Mouse (Mus musculus): Measurements from ENCODE around the gene Fbxo24.
"Not testable (repeated sequence)": the region's sequence is repeated elsewhere in the genome, so short reads cannot be mapped to it uniquely, and the experiment has no call there.

Fbxo24 gene

GRCm38 (mm10) chr5:137641054-137641453 is 12.3 kb upstream of the Fbxo24 start, which contains the start of gene Sap25:
Sap25 (plus strand) TSS chr5:137641334.
- DNase-seq, result no peak

DNA sequence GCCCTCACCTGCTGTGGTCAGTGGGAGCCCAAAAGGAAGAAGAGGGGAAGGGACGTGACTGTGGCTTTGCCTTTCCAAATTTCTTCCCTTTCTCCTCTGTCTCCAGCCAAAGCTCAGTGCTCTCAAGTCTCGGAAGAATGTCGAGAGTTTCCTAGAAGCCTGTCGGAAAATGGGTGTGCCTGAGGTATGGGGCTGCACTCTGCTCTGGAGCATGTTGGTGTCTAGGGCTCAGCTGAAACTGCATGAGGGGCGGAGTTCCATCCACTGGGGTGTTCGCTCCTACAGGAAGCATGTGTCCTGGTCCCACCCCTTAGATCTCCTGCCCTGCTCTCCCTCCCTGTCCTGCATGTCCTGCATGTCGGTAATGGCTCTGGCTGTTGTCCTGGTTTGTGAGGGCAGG is 10.7 kb upstream of the Fbxo24 start:
- DNase-seq, result no peak

DNA sequence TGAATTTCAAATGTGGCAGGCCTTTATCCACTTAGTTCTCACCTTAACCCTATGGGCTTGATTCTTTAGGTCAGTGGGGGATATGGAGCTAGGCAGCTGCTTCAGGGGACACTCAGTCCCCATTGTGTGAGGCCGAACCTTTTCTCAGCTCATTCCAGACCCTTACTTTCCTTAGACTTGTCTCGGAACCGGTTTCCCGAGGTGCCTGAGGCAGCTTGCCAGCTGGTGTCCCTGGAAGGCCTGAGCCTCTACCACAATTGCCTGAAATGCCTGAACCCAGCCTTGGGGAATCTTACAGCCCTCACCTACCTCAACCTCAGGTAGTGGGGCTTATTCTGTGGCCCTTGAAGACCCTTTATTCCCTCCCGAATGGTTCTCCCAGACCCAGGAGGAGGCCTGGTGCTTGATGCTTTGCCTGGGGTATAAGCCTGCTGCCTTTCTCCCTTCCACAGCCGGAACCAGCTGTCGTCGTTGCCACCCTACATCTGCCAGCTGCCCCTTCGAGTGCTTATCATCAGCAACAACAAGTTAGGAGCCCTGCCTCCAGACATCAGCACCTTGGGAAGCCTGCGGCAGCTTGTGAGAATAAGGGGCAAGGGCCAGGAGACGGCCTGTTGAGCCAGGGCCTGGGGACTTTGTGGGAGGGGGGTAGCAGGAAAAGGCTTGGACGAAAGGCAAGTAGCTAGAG is 4.7 kb upstream of the Fbxo24 start:
- no peak for DNase-seq

- DNase-seq, result no peak
Measured at GRCm38 (mm10) chr5:137631591-137631990, 2.8 kb upstream of the Fbxo24 start.

DNA sequence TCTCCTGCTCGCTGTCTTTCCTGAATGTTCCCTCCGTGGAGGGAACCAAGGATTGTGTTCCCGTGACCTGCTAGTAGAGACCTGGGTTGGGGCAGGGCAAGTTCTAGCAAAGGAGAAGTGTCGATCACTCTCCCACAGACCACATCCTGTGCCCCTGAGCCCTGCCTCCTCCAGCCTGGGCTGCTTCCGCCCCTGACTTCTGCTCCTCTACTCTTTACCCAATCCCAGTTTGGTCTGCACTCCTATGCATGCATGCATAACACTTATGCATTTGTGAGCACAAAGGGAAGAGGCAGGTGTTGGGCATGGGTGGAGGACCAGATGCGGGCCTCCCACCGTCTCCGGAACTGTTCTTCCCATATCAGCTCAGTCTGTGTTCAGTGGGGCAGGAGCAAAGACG is 2.4 kb upstream of the Fbxo24 start:
- DNase-seq, result peak; percentile 74

DNA sequence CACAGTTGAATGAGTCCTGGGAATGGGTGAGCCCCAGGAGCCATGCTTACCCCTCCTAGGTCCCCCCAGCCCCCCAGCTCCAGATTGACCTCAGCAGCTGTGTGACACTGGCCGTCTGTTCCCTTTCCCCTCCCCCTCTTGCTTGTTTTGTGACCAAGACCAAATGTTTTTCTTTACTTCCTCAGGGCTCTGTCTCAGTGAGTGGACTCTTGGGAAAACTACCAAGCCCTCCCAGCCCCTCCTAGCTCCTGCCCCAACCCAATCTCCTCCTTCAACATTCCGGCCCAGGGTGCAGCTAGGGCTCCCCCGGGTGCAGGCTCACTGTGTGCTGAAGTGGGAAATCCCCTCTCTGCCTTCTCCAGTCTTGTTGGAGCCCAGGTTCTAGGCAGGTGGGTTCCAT is 1.8 kb upstream of the Fbxo24 start:
- DNase-seq, result peak; percentile 46

DNA sequence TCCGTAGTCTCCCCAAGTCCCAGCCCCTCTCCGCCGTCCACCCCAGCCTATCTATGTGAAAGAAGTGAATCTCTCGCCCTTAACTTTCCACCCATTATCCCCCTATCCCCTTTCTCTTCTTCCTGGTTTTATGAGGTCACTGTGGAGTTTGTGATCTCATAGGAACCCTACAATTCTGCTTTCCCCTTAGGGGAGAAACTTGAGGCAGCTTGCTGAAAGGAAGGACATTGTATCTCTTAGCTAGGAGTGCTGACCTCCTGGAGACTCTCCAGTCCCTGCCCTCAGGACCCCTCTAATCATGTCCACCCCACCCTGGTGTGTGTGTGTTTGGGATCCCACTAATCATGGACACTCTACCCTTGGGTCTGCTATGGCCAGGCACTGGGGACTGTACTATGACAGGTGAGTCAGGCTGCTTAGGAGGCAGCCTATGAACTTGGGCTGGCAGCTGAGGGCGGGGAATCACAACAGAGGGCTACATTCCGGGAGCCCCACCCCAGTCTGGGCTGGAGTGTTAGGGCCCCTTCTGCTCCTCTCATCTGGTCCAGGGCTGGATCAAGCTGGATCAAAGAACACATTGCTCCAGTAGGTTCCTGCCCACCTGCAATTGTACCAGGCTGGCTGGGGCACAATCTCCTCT is 1.2 kb upstream of the Fbxo24 start:
- DNase-seq, result no peak

DNA sequence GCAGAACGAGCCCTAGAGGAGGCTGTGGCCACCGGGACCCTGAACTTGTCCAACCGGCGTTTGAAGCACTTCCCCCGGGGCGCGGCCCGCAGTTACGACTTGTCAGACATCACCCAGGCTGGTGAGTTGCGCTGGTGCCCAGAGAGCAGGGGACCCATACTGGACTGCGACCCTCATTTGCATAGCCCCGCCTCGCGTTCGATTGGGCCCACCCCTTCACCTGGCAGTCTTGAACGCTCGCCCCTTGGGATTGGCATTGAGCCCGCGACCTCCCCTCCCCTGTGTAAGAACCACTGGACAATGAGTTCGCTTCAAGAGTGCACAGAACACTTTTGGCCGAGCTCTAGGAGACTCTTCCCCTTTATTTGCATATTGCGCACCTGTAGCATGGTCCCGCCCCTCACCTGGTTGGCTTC is 512 bp upstream of the Fbxo24 start:
- DNase-seq, result no peak

- DNase-seq, result no peak
Measured at GRCm38 (mm10) chr5:137627991-137628390, 811 bp downstream of the Fbxo24 start.

- DNase-seq, result no peak
Measured at GRCm38 (mm10) chr5:137623937-137624530, 4.8 kb downstream of the Fbxo24 start.

GRCm38 (mm10) chr5:137615347-137615746 is 13.5 kb downstream of the Fbxo24 start:
- no peak for DNase-seq

DNA sequence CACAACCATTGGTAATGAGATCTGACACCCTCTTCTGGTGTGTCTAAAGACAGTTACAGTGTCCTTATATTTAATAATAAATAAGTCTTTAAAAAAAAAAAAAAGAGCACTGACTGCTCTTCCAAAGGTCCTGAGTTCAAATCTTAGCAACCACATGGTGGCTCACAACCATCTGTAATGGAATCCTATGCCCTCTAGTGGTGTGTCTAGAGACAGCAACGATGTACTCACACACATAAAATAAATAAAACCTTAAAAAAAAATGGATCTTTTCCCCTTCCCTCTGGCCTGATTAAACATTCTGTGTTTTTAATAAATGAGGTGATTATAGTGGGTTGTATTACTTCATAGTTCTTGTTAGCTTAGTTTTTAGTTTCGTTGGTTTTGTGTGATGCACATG is 13.9 kb downstream of the Fbxo24 start:
- DNase-seq, result not testable (repeated sequence)

DNA sequence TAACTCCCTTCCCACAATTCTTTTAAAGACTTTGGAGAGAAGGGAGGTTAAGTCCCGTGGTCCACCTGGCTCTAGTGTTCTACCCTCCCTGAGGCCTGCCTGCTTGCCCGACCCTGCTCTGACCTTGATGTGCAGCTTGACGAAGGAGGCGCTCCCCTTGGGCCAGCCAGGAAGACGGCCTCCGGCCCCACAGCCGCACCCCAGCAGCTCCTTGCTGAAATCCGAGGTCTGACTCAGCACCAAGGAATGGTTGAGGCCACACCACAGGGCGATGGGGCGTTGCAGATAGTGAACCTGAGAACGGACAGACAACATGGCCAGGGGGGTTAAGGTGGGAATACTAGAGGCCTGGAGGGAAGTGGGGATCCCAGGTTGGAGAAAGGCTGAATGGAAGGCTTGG is 15.3 kb downstream of the Fbxo24 start, which contains the start of gene Pcolce:
Pcolce (minus strand) TSS at position 235 of the 400 bp plus-strand sequence.
- DNase-seq, result no peak

DNA sequence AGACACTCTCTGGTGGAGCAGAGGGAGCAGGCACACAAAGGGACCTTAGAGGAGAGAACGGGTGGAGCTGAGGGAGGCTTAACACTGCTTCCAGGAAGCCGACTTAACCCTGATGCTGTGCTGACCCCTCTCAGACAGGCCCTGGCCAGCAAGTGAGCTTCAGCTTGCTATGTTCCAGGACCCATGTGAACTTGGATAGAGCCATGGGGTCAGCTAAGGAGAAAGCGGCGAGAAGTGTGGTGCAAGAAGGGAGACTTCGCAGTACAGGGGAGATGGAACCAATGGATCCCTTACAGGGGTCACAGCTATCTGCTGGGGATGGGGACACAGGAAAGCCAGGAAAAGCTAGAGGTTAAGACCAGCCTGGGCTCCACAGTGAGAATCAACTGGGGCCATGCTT is 15.7 kb downstream of the Fbxo24 start:
- DNase-seq, result no peak

- DNase-seq, result no peak
Measured at GRCm38 (mm10) chr5:137611245-137611602, 17.6 kb downstream of the Fbxo24 start.

- DNase-seq, result no peak
Measured at GRCm38 (mm10) chr5:137610548-137611244, 18.1 kb downstream of the Fbxo24 start.

DNA sequence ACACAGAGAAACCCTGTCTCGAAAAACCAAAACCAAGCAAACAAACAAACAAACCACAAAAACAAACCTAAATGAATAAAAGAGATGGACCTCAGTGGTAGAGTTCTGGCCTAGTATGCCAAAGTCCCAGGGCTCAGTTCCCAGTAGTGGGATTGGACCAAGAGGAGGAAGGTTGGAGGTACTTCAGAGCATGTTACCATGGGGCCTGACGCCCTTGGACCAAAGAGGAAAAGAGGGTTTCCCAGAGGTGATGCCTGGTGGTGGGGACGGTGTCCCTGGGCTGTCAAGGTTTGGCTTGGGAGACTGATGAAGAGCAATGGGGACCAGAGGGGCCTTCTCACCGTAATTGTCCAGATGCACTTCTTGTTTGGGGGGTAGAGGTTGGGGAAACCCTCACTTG is 18.7 kb downstream of the Fbxo24 start:
- no peak for DNase-seq

DNA sequence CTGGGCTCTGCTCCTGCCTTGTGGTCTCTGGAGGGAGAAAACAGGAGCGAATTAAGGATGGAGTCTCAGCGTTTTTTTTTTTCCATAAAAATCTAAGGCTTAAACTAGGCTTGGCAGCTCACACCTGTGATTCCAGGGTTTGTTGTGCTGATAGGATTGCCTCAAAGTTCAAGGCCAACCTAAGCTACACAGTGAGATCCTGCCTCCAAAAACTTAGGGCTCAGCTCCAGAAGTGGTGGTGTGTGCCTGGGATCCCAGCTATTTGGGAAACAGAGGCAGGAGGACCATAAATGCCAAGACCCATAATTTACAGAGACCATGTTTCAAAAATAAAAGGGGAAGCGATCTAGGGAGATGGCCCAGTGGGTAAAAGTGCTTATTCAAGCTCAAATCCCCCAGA is 19.5 kb downstream of the Fbxo24 start:
- no peak for DNase-seq

DNA sequence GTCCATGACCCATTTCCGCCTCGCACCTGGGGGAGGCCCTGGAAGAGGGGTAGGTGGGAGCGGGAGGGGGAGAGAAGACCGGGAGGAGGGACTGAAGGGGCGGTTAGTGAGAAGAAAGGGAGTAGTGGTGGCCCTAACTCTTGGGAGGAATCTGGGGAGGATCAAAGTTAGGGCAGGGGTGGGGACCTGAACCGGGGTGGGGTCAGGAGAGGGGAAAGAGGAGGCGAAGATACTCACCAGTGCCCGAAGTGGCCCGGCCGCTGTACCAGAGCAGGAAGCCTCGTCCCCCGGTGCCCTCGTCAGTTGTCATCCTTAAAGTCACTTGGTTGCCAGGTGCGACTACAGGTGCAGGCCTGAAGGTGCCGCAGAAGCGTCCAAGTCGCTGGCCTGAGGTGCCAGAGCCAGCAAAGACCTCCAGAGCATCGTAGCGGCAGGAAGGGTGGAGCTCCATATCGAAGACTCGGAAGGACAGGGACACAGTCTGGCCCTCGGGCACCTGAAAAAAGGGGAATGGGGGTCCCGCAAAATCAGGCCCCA is 20.1 kb downstream of the Fbxo24 start:
- no peak for DNase-seq

- DNase-seq, result no peak
Measured at GRCm38 (mm10) chr5:137607860-137608653, 20.7 kb downstream of the Fbxo24 start.

DNA sequence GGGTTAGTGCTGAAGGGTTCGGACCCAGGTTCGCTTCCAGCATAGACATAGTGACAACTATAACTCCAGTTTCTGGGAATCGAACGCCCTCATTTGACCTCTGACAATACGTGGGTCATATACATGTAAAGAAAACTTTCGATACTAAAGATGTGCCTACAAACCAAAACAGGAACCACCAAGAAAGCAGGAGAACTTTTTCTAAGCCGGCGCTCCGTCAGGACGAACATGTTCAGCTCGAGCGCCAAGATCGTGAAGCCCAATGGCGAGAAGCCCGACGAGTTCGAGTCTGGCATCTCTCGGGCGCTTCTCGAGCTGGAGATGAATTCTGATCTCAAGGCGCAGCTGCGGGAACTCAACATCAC is 27.5 kb downstream of the Fbxo24 start:
- no peak for DNase-seq

- peak; percentile 97 for DNase-seq
Measured at GRCm38 (mm10) chr5:137600619-137601364, 28.0 kb downstream of the Fbxo24 start, which contains the start of gene Mospd3. Mospd3 (minus strand) TSS chr5:137601058.
